Mouse (Mus musculus): ENCODE data around the gene Kif17. TPM values are rescaled to one million over a fixed set of nuclear protein-coding genes. Genes with fewer than 3 reads are reported as not detected.

Kif17 gene
- polyA plus RNA-seq (2014; fragmentation: Illumina TruSeq; extraction: RNeasy Lipid Tissue Mini Kit (QIAGEN cat#74804); ENCODE audit: low read depth, low replicate concordance), result 7.0 TPM

GRCm38 (mm10) chr4:138250088-138250960 lies at the start of gene Kif17, which contains the start of gene Sh2d5:
Kif17 (plus strand) TSS chr4:138250435.
Sh2d5 (plus strand) TSS chr4:138250403.

GRCm38 (mm10) chr4:138216200-138216890 lies 33.9 kb upstream of the Kif17 start, which contains the start of gene Hp1bp3:
Hp1bp3 (plus strand) TSS chr4:138216296.

GRCm38 (mm10) chr4:138304340-138305104 lies 54.3 kb downstream of the Kif17 start, which contains the start of gene Ddost:
Ddost (plus strand) TSS chr4:138304730.

GRCm38 (mm10) chr4:138326077-138326695 lies 76.0 kb downstream of the Kif17 start, which contains the start of gene Pink1:
Pink1 (minus strand) TSS chr4:138326307.

Other genes with a start within 250 kb of the Kif17 start
- 39.1 TPM for gene Hp1bp3, start 34.1 kb upstream of the Kif17 start, polyA plus RNA-seq (2014; fragmentation: Illumina TruSeq; extraction: RNeasy Lipid Tissue Mini Kit (QIAGEN cat#74804); ENCODE audit: low read depth, low replicate concordance)
- 0.41 TPM for gene Sh2d5, start within 50 bp of the Kif17 start, polyA plus RNA-seq (2014; fragmentation: Illumina TruSeq; extraction: RNeasy Lipid Tissue Mini Kit (QIAGEN cat#74804); ENCODE audit: low read depth, low replicate concordance)
- 21.6 TPM for gene Ddost, start 54.3 kb downstream of the Kif17 start, polyA plus RNA-seq (2014; fragmentation: Illumina TruSeq; extraction: RNeasy Lipid Tissue Mini Kit (QIAGEN cat#74804); ENCODE audit: low read depth, low replicate concordance)
- gene Pink1, start 75.9 kb downstream of the Kif17 start, polyA plus RNA-seq (2014; fragmentation: Illumina TruSeq; extraction: RNeasy Lipid Tissue Mini Kit (QIAGEN cat#74804); ENCODE audit: low read depth, low replicate concordance), result 55.3 TPM
- gene Cda, start 117.6 kb downstream of the Kif17 start, polyA plus RNA-seq (2014; fragmentation: Illumina TruSeq; extraction: RNeasy Lipid Tissue Mini Kit (QIAGEN cat#74804); ENCODE audit: low read depth, low replicate concordance), result not detected
- gene Fam43b, start 146.1 kb downstream of the Kif17 start, polyA plus RNA-seq (2014; fragmentation: Illumina TruSeq; extraction: RNeasy Lipid Tissue Mini Kit (QIAGEN cat#74804); ENCODE audit: low read depth, low replicate concordance), result not detected
- 17.1 TPM for gene Mul1, start 184.2 kb downstream of the Kif17 start, polyA plus RNA-seq (2014; fragmentation: Illumina TruSeq; extraction: RNeasy Lipid Tissue Mini Kit (QIAGEN cat#74804); ENCODE audit: low read depth, low replicate concordance)
- gene Camk2n1, start 203.9 kb downstream of the Kif17 start, polyA plus RNA-seq (2014; fragmentation: Illumina TruSeq; extraction: RNeasy Lipid Tissue Mini Kit (QIAGEN cat#74804); ENCODE audit: low read depth, low replicate concordance), result 40.9 TPM

Measured in testis, adult 10 weeks (tissue).